ENCODE assay signal across 8 mouse cellular contexts in genomic region chr8:111743792-111744696, GRCm38 (mm10). TPM values are rescaled to one million over a fixed set of nuclear protein-coding genes. Genes with fewer than 3 reads are reported as not detected.
DNase-seq lines count a peak whose midpoint lies in the region; ATAC-seq and TF ChIP-seq lines count a peak whose summit lies in the region.

TSS of gene Bcar1 (minus strand) at chr8:111743809.

- H3K4me3 ChIP-seq in C2C12 (ENCODE audit: insufficient read depth, poor library complexity, severe bottlenecking) = peak within 1 kb of the TSS; percentile 93
- H3K4me3 ChIP-seq in embryonic fibroblast, embryonic 13.5 days (ENCODE audit: insufficient read depth, low read length) = peak within 1 kb of the TSS; percentile 93
- H3K4me3 ChIP-seq in heart, embryonic 14.5 days (ENCODE audit: control insufficient read depth in 1 of 2, insufficient read depth in 1 of 2, low read depth in 1 of 2, low read length in 2 of 2) = peak within 1 kb of the TSS; percentile 63 to 83
- peak within 1 kb of the TSS; percentile 63 for H3K4me3 ChIP-seq in liver, embryonic 16.5 days (ENCODE audit: low read depth, low read length)

- no peaks in the 10 kb centered on the region for H3K9me3 ChIP-seq in heart, embryonic 14.5 days (ENCODE audit: control insufficient read depth, low read length)
- H3K9me3 ChIP-seq in liver, embryonic 16.5 days (replicated peaks; ENCODE audit: control insufficient read depth, low read length) = no peaks in the 10 kb centered on the region

- peaks cover 42% of the 10 kb centered on the region for H3K79me3 ChIP-seq in C2C12 (ENCODE audit: low read depth)

- peaks cover 5% of the 10 kb centered on the region for H3K36me3 ChIP-seq in C2C12 (ENCODE audit: control insufficient read depth, insufficient read depth)
- no peaks in the 10 kb centered on the region for H3K36me3 ChIP-seq in heart, embryonic 14.5 days (ENCODE audit: control insufficient read depth, insufficient read depth, low read length)
- H3K36me3 ChIP-seq in liver, embryonic 16.5 days (ENCODE audit: control insufficient read depth, insufficient read depth) = no peaks in the 10 kb centered on the region

- TF ChIP-seq CTCF in C2C12 (IDR thresholded peaks at IDR 0.05; ENCODE audit: control insufficient read depth, insufficient read depth, insufficient read length) = no peak
- TF ChIP-seq CTCF in embryonic fibroblast, embryonic 13.5 days (IDR thresholded peaks at IDR 0.05; ENCODE audit: borderline replicate concordance, insufficient read depth, low read length) = no peak

- ATAC-seq in heart, embryonic 14.5 days (ENCODE audit: insufficient number of reproducible peaks, insufficient read depth, low FRiP score, low read depth) = peak; percentile 56
- peak; percentile 38 for ATAC-seq in liver, embryonic 16.5 days (ENCODE audit: low read depth)

- H3K9ac ChIP-seq in heart, embryonic 14.5 days (ENCODE audit: low read length) = peak within 1 kb of the TSS; percentile 93
- H3K9ac ChIP-seq in liver, embryonic 16.5 days (ENCODE audit: low read depth, low read length) = peak within 1 kb of the TSS; percentile 68

- H3K27me3 ChIP-seq in C2C12 (ENCODE audit: control insufficient read depth, insufficient read depth, insufficient read length) = no peaks in the 10 kb centered on the region
- H3K27me3 ChIP-seq in heart, embryonic 14.5 days (ENCODE audit: control insufficient read depth, insufficient read depth, low read length) = no peaks in the 10 kb centered on the region
- peaks cover 51% of the 10 kb centered on the region for H3K27me3 ChIP-seq in liver, embryonic 16.5 days (ENCODE audit: control insufficient read depth, insufficient read depth, low read depth, low read length)

- peak within 1 kb of the TSS; percentile 90 for H3K4me2 ChIP-seq in heart, embryonic 14.5 days (ENCODE audit: low read length)
- peak within 1 kb of the TSS; percentile 48 for H3K4me2 ChIP-seq in liver, embryonic 16.5 days (ENCODE audit: low read depth, low read length)

- WGBS in heart, embryonic 14.5 days = 14% methylated on average over 33 of the region's 40 CpGs
- 12% methylated on average over 27 of the region's 40 CpGs for WGBS in liver, embryonic 16.5 days (ENCODE audit: insufficient replicate concordance)

- peaks cover 56% of the 10 kb centered on the region for H3K79me2 ChIP-seq in C2C12 (ENCODE audit: control insufficient read depth, insufficient read depth)

- DNase-seq in adrenal gland, postnatal 36 days = peak; percentile 87 to 93
- DNase-seq in kidney, postnatal 14 days = peak; percentile 93
- peak; percentile 71 for DNase-seq in ovary, postnatal 10 days (ENCODE audit: low spot score)
- no peak for DNase-seq in c-Kit-positive CD71-positive TER-119-positive erythroid progenitor cells, embryonic 14.5 days (ENCODE audit: low spot score)

- peaks cover 27% of the 10 kb centered on the region for H3K4me1 ChIP-seq in embryonic fibroblast, embryonic 13.5 days (ENCODE audit: control insufficient read depth, insufficient read depth, low read length)
- peaks cover 56 to 66% of the 10 kb centered on the region in 2 experiments for H3K4me1 ChIP-seq in heart, embryonic 14.5 days (ENCODE audit: control insufficient read depth in 2 of 2, insufficient read depth in 2 of 2, low read length in 2 of 2)
- peaks cover 15% of the 10 kb centered on the region for H3K4me1 ChIP-seq in liver, embryonic 16.5 days (ENCODE audit: control insufficient read depth, low read depth, low read length)

- peak; percentile 20; the same call in 1 of the 2 replicates for TF ChIP-seq POLR2A in embryonic fibroblast, embryonic 13.5 days (IDR thresholded peaks at IDR 0.05; ENCODE audit: low read depth, low read length)

- peak within 1 kb of the TSS; percentile 99 for H3K27ac ChIP-seq in embryonic fibroblast, embryonic 13.5 days (ENCODE audit: insufficient read depth, low read length)
- peak within 1 kb of the TSS; percentile 55 to 75 for H3K27ac ChIP-seq in heart, embryonic 14.5 days (replicated peaks in 1 of 2; ENCODE audit: control insufficient read depth in 1 of 2, insufficient read depth in 1 of 2, low read depth in 2 of 2, low read length in 2 of 2)
- H3K27ac ChIP-seq in liver, embryonic 16.5 days (ENCODE audit: low read length) = peak within 1 kb of the TSS; percentile 60

- peak within 1 kb of the TSS; percentile 87 for H3ac ChIP-seq in C2C12 (ENCODE audit: control insufficient read depth, insufficient read length, low read depth)

TF ChIP-seq in C2C12, 6 proteins besides CTCF, POLR2A, EP300 and RAD21:
- TF ChIP-seq MYOG (IDR thresholded peaks at IDR 0.05; ENCODE audit: control insufficient read depth, extremely low read depth, insufficient read length) (no peak), CEBPB (IDR thresholded peaks at IDR 0.05; ENCODE audit: low read depth) (no peak), USF1 (IDR thresholded peaks at IDR 0.05; ENCODE audit: low read depth) (no peak), MAX (IDR thresholded peaks at IDR 0.05) (no peak)

RNA-seq across cellular contexts. Expression of gene Bcar1, which starts in this region (rescaled TPM):
- polyA plus RNA-seq in C2C12 (2012; fragmentation: generic; extraction: Trizol) = 136 TPM
- total RNA-seq in adrenal gland, postnatal 36 days (2021) = 10 to 100 TPM; 68.5 to 75.7 TPM
- 37.0 and 45.8 TPM in 2 replicates for polyA plus RNA-seq in embryonic fibroblast, embryonic 13.5 days (2011; ENCODE audit: insufficient read length, low read depth, missing spikeins)
- polyA plus RNA-seq in heart, embryonic 14.5 days (2014; fragmentation: Nextera tagmentation; extraction: Ambion mirVana) = 49.5 and 50.8 TPM in 2 replicates
- 9.5 and 13.1 TPM in 2 replicates for polyA plus RNA-seq in liver, embryonic 16.5 days (2015; fragmentation: Nextera tagmentation; extraction: Ambion mirVana)
